Mouse (Mus musculus) embryonic facial prominence, embryonic 14.5 days (tissue): Measurements from ENCODE around the gene Dhx8. TPM values are rescaled to one million over a fixed set of nuclear protein-coding genes. Genes with fewer than 3 reads are reported as not detected.

ENCODE experiments used
- ATAC-seq: fragments of 200-750 bp; cut with Nextera tagmentation; 2 replicates; pipeline ENCODE4 v1.8.0; 2017; ENCODE audit warnings: low read depth, moderate number of reproducible peaks, moderate TSS enrichment
- DNase-seq: peaks from one replicate; pipeline ENCODE4 v3.0.0-alpha.2; 2015; ENCODE audit warnings: low spot score
- H3K27ac ChIP-seq: fragments of 300-500 bp; sonication (generic); replicated peaks from 2 replicates; pipeline ENCODE4 v1.5.1; 2014; ENCODE audit warnings: low read depth, mild to moderate bottlenecking, low read length, moderate library complexity
- H3K27me3 ChIP-seq: fragments of 300-500 bp; sonication (generic); replicated peaks from 2 replicates; pipeline ENCODE4 v1.6.1; 2014; ENCODE audit warnings: low read length; ENCODE audit not compliant: control insufficient read depth, insufficient read depth
- H3K36me3 ChIP-seq: fragments of 300-500 bp; sonication (generic); 2 replicates; pipeline ENCODE4 v1.6.1; 2014; ENCODE audit warnings: low read length, mixed read lengths; ENCODE audit not compliant: control insufficient read depth, insufficient read depth
- H3K4me1 ChIP-seq: fragments of 300-500 bp; sonication (generic); 2 replicates; pipeline ENCODE4 v1.6.1; 2014; ENCODE audit warnings: antibody characterized with exemption, low read length; ENCODE audit not compliant: control insufficient read depth, insufficient read depth
- H3K4me2 ChIP-seq: fragments of 300-500 bp; sonication (generic); 2 replicates; pipeline ENCODE4 v1.6.1; 2014; ENCODE audit warnings: low read depth, mild to moderate bottlenecking, low read length, moderate library complexity, mixed read lengths
- H3K4me3 ChIP-seq: fragments of 300-500 bp; sonication (generic); 2 replicates; pipeline ENCODE4 v1.5.1; 2014; ENCODE audit warnings: low read depth, mild to moderate bottlenecking, low read length
- H3K9ac ChIP-seq: fragments of 300-500 bp; sonication (generic); 2 replicates; pipeline ENCODE4 v1.6.1; 2014; ENCODE audit warnings: low read depth, mild to moderate bottlenecking, low read length, moderate library complexity, mixed read lengths
- H3K9me3 ChIP-seq: fragments of 300-500 bp; sonication (generic); 2 replicates; pipeline ENCODE4 v1.6.1; 2016; ENCODE audit warnings: low read length; ENCODE audit not compliant: control insufficient read depth
- WGBS: fragments of 180-500 bp; shearing (Covaris S2); extraction: QIAGEN DNeasy Blood & Tissue Kit; methylation state at CpG from one replicate; pipeline ENCODE4 v1.1.7; 2014; 5-methylcytosine and 5-hydroxymethylcytosine counted together
- polyA plus RNA-seq: library from polyadenylated mRNA; unstranded; fragments of >200 nt; fragmentation: Nextera tagmentation; extraction: Ambion mirVana; gene quantifications from 2 replicates; pipeline ENCODE4 v1.2.1, GENCODE M21; 2014

The Dhx8 gene
- 28.1 and 31.5 TPM in 2 replicates for polyA plus RNA-seq

DNA sequence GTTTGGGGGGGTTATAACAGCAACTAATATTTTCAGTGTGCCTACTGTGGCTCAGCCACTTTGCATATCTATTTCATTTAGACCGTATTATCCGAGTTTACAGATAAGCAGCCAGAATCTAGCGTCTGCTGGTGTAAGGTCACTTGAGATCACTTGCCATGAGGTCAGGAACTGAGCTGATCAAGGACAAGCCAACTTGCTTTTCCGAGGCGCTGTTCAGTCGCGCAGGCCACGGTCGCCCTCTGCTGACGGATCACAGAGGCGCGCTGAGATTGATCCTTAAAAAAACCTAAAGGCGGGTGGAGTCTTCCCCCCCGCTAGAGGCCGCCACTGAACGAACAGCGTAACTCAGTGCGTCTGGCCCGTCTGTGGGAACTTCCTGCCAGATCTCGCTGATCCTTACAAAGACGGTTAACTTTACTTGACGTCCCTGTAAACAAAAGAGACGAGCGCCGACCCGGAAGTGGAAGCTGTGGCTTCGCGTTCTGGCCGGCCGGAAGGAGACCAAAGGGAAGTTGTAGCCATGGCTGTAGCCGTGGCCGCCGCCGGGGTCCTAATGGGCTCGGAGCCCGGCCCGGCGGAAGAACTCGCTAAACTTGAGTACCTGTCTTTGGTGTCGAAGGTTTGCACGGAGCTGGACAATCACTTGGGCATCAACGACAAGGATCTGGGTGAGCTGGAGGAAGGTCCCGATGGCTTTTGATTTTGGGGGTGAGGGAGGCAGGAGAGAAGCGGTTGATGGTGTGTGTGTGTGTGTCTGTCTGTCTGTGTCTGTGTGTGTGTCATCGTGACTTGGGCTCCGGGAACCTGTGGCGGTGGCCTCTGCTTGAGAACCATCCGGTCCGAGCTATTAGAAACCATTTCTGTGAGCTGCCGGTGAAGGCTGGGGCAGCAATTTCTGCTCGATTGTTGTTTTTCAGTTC lies at the start of gene Dhx8:
TSS of gene Dhx8 (plus strand) at position 402 of the 923 bp plus-strand sequence.
- ATAC-seq, result peak; percentile 98
- no peaks in the 10 kb centered on the region for H3K27me3 ChIP-seq
- H3K9me3 ChIP-seq, result no peaks in the 10 kb centered on the region
- H3K36me3 ChIP-seq, result peaks cover 28% of the 10 kb centered on the region
- peaks cover 3% of the 10 kb centered on the region for H3K4me1 ChIP-seq
- WGBS, result under 1% methylated on average over 49 of the region's 51 CpGs
- H3K27ac ChIP-seq, result no peak within 1 kb of the TSS; the same call in 1 of the 2 replicates
- peak; percentile 99 for DNase-seq
- H3K9ac ChIP-seq, result peak within 1 kb of the TSS; percentile 84
- H3K4me3 ChIP-seq, result peak within 1 kb of the TSS; percentile 76
- peak within 1 kb of the TSS; percentile 91 for H3K4me2 ChIP-seq

GRCm38 (mm10) chr11:101687351-101688301 lies 45.1 kb upstream of the Dhx8 start:
- Histone ChIP-seq H3K9me3 (no peaks in the 10 kb centered on the region), H3K4me1 (0 out of 2 replicates have a peak, but pooled peaks cover 11% of the 10 kb centered on the region), H3K9ac (no peak overlapping the region), H3K27me3 (no peaks in the 10 kb centered on the region), H3K36me3 (no peaks in the 10 kb centered on the region), H3K27ac (peak overlapping the region; percentile 72), H3K4me2 (peak overlapping the region; percentile 15; the same call in 1 of the 2 replicates), H3K4me3 (no peak overlapping the region)
- 44% methylated on average over 13 of the region's 13 CpGs for WGBS
- DNase-seq (peak; percentile 91), ATAC-seq (peak; percentile 74)

DNA sequence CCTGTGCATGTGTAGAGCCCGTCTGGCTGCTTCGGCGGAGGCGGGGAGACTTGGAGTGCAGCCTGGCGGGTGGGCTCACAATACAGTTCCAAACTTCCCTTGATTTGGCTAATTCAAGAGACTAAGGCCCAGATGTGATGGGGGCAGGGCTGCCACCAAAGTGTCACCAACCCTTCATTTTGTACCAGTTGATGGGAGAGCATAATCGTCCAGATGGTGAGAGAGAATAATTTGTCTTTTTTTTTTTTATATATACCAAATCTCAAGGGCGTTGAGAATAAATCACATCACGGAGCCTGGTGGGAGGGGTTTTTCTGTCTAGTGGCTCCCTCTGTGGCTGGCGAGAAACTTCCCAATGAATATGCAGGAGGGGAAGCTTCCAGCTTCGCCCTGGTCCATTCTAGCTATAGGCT lies 43.0 kb upstream of the Dhx8 start:
- 0 out of 2 replicates have a peak, but pooled peaks cover 11% of the 10 kb centered on the region for H3K4me1 ChIP-seq
- no peak overlapping the region for H3K27ac ChIP-seq
- H3K27me3 ChIP-seq, result no peaks in the 10 kb centered on the region
- no peak overlapping the region for H3K9ac ChIP-seq
- H3K36me3 ChIP-seq, result no peaks in the 10 kb centered on the region
- H3K4me2 ChIP-seq, result no peak overlapping the region
- no peak overlapping the region for H3K4me3 ChIP-seq
- H3K9me3 ChIP-seq, result no peaks in the 10 kb centered on the region
- WGBS, result 61% methylated on average over 10 of the region's 10 CpGs
- no peak for ATAC-seq
- DNase-seq, result no peak

DNA sequence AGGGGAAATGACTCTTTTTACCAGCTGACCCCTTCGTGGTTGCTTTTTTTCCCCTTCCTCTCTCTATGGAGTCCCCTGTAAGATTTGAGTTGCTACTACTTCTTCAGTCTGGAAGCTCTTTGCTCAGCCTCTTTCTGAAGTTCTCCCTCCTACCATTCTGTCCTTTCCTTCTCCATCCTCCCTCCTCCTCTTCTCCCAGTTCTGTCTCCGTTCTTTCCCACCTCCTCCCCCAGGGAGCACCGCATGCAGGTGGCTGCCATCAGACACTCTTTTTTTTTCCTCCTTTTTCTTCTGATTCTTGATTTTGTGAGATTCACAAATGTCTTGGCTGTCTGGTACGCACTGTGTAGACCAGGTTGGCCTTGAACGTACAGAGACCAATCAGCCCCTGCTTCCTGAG lies 42.4 kb upstream of the Dhx8 start:
- Histone ChIP-seq H3K4me3 (no peak overlapping the region), H3K27ac (no peak overlapping the region), H3K36me3 (no peaks in the 10 kb centered on the region), H3K4me1 (0 out of 2 replicates have a peak, but pooled peaks cover 11% of the 10 kb centered on the region), H3K9me3 (no peaks in the 10 kb centered on the region), H3K9ac (no peak overlapping the region), H3K4me2 (no peak overlapping the region), H3K27me3 (no peaks in the 10 kb centered on the region)
- WGBS, result 64% methylated on average over 5 of the region's 5 CpGs
- DNase-seq (no peak), ATAC-seq (no peak)

- DNase-seq, result peak; percentile 91
- Histone ChIP-seq H3K9me3 (no peaks in the 10 kb centered on the region), H3K27ac (peak overlapping the region; percentile 74), H3K9ac (peak overlapping the region; percentile 47), H3K36me3 (no peaks in the 10 kb centered on the region), H3K4me1 (peaks cover 8% of the 10 kb centered on the region; the same call in 1 of the 2 replicates), H3K4me2 (peak overlapping the region; percentile 53), H3K4me3 (peak overlapping the region; percentile 27), H3K27me3 (no peaks in the 10 kb centered on the region)
- ATAC-seq, result peak; percentile 89
- 3% methylated on average over 20 of the region's 20 CpGs for WGBS
Measured at GRCm38 (mm10) chr11:101695906-101696661, 36.6 kb upstream of the Dhx8 start.

DNA sequence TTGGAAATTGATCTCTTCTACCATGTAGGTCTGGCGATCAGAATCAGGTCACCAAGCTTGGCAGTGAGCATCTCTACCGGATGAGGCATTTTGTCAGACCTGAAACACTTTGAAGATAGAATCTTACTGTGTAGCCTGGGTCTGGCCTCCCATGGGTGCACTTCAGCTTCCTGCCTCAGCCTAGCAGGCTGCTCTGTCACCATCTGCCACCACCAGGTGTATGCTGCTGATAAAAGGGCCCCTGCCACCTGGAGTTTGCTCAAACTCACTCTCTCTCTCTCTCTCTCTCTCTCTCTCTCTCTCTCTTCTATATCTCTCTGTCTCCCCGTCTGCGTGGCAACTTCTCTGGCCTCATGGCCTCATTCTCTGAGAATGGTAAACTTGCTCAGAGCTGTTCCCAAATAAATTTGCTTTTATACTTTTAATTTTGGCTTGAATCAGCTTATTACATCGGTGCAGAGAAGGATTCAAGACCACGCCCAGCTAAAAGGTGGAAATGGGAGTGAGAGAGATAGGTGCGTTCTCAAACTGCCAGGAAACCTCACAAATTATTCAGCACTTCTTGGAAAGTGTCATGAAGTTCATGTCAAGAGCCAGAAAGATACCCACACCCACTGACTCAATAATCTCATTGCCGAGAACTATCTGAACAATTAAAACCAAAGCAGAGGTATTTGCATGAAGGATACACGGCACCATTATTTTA lies 35.4 kb upstream of the Dhx8 start:
- Histone ChIP-seq H3K4me2 (no peak overlapping the region), H3K27ac (peak overlapping the region; percentile 18), H3K27me3 (no peaks in the 10 kb centered on the region), H3K4me1 (peaks cover 8% of the 10 kb centered on the region; the same call in 1 of the 2 replicates), H3K9me3 (no peaks in the 10 kb centered on the region), H3K4me3 (no peak overlapping the region), H3K9ac (no peak overlapping the region), H3K36me3 (no peaks in the 10 kb centered on the region)
- ATAC-seq (no peak), DNase-seq (no peak)
- WGBS, result 90% methylated on average over 9 of the region's 9 CpGs

GRCm38 (mm10) chr11:101698114-101698513 lies 34.6 kb upstream of the Dhx8 start:
- Histone ChIP-seq H3K36me3 (no peaks in the 10 kb centered on the region), H3K4me3 (no peak overlapping the region), H3K4me2 (no peak overlapping the region), H3K27ac (no peak overlapping the region), H3K4me1 (peaks cover 8% of the 10 kb centered on the region; the same call in 1 of the 2 replicates), H3K9me3 (no peaks in the 10 kb centered on the region), H3K9ac (no peak overlapping the region), H3K27me3 (no peaks in the 10 kb centered on the region)
- ATAC-seq, result no peak
- DNase-seq, result no peak
